Mouse (Mus musculus) lung, embryonic 15.5 days (tissue): Measurements from ENCODE around the gene Prmt1. TPM values are rescaled to one million over a fixed set of nuclear protein-coding genes. Genes with fewer than 3 reads are reported as not detected.

Source experiments
- ATAC-seq: fragments of 200-750 bp; cut with Nextera tagmentation; 2 replicates; pipeline ENCODE4 v1.8.0; 2017; ENCODE audit warnings: moderate number of reproducible peaks, borderline replicate concordance; ENCODE audit not compliant: low FRiP score, low TSS enrichment; ENCODE audit errors: extremely low read depth
- H3K27ac ChIP-seq: fragments of 300-500 bp; sonication (generic); 2 replicates; pipeline ENCODE4 v1.5.1; 2015; ENCODE audit warnings: moderate library complexity, mild to moderate bottlenecking, inconsistent platforms
- H3K27me3 ChIP-seq: fragments of 300-500 bp; sonication (generic); 2 replicates; pipeline ENCODE4 v1.6.1; 2015; ENCODE audit warnings: inconsistent platforms
- H3K36me3 ChIP-seq: fragments of 300-500 bp; sonication (generic); 2 replicates; pipeline ENCODE4 v1.6.1; 2015; ENCODE audit warnings: inconsistent platforms
- H3K4me1 ChIP-seq: fragments of 300-500 bp; sonication (generic); 2 replicates; pipeline ENCODE4 v1.6.1; 2015; ENCODE audit warnings: inconsistent platforms
- H3K4me2 ChIP-seq: fragments of 300-500 bp; sonication (generic); 2 replicates; pipeline ENCODE4 v1.6.1; 2015; ENCODE audit warnings: inconsistent platforms, mild to moderate bottlenecking, moderate library complexity
- H3K4me3 ChIP-seq: fragments of 300-500 bp; sonication (generic); 2 replicates; pipeline ENCODE4 v1.5.1; 2015; ENCODE audit warnings: mild to moderate bottlenecking, inconsistent platforms
- H3K9ac ChIP-seq: fragments of 300-500 bp; sonication (generic); 2 replicates; pipeline ENCODE4 v1.6.1; 2015; ENCODE audit warnings: inconsistent platforms
- H3K9me3 ChIP-seq: fragments of 300-500 bp; sonication (generic); 2 replicates; pipeline ENCODE4 v1.6.1; 2016; ENCODE audit warnings: inconsistent platforms
- WGBS: fragments of 180-500 bp; shearing (Covaris S2); methylation state at CpG from one replicate; pipeline ENCODE4 v1.1.7; 2015; 5-methylcytosine and 5-hydroxymethylcytosine counted together
- polyA plus RNA-seq: library from polyadenylated mRNA; unstranded; fragments of >200 nt; fragmentation: Nextera tagmentation; extraction: Ambion mirVana; gene quantifications from 2 replicates; pipeline ENCODE4 v1.2.1, GENCODE M21; 2015

Prmt1 gene
- polyA plus RNA-seq, 1 experiment from 2014 or later = 545 TPM

DNA sequence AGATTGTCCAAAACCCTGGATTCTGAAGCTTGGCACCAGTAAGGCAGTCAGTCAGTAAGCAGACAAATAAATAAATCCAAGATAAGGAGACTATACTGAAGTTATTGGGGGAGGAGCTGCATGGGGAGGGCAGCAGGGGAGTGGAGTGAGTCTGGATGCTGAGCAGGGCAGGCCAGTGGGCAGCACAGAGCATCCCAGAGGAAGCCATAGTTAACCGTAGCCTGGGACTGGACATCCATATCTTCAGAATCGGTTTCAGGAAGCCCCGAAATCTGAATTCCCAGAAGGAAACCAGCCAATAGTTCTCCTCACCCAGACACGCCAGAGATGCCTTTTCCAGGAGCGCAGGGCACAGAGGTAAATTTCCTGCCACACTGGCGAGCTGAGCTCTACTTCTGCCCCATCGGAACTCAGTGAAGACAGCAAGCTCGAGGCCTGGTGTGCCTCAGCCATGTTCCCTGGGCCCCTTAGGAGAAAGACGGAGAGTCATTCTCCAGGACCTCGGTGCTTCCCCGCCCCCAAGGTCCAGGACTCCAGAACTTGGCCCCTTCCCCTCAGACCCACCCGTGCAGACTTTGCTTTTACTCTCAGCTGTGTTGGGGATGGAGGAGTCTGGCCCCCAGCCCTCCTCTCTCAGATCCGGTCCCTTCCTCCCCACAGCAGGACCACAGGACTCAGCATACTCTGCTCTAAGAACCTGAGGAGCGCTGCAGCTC lies 12.8 kb downstream of the Prmt1 start:
- Histone ChIP-seq H3K4me3 (peak overlapping the region; percentile 46), H3K27me3 (no peaks in the 10 kb centered on the region), H3K27ac (peak overlapping the region; percentile 12; the same call in 1 of the 2 replicates), H3K9me3 (no peaks in the 10 kb centered on the region), H3K4me1 (peaks cover 15% of the 10 kb centered on the region), H3K36me3 (peaks cover 27% of the 10 kb centered on the region), H3K9ac (peak overlapping the region; percentile 7; the same call in 1 of the 2 replicates), H3K4me2 (peak overlapping the region; percentile 78)
- ATAC-seq = no peak
- WGBS = 35% methylated on average over 14 of the region's 14 CpGs

DNA sequence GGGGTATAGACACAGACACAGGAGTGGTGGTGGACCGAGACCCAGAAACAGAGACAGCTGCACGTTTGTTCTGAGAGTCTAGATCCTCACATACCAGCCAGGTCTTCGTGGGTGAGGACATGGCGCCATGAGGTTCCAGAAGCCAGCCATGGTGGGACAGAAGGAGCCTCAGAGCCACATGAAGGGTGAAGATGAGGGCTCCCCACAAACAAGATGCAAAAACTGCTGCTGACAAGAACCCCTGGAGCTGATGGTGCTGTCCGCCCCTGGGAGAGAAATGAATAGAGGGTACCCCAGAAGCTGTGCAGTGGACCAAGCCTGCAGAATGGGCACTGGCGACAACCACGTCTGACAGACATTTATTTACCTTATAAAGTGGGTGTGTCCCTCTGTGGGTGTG lies 15.2 kb downstream of the Prmt1 start:
- Histone ChIP-seq H3K9me3 (no peaks in the 10 kb centered on the region), H3K4me1 (peaks cover 15% of the 10 kb centered on the region), H3K27ac (0 out of 2 replicates have a peak overlapping the region, but pooled peaks have one; percentile 91), H3K9ac (0 out of 2 replicates have a peak overlapping the region, but pooled peaks have one; percentile 44), H3K36me3 (peaks cover 3% of the 10 kb centered on the region; the same call in 1 of the 2 replicates), H3K27me3 (no peaks in the 10 kb centered on the region), H3K4me3 (peak overlapping the region; percentile 59), H3K4me2 (peak overlapping the region; percentile 76)
- 53% methylated on average over 7 of the region's 7 CpGs for WGBS
- ATAC-seq = no peak

DNA sequence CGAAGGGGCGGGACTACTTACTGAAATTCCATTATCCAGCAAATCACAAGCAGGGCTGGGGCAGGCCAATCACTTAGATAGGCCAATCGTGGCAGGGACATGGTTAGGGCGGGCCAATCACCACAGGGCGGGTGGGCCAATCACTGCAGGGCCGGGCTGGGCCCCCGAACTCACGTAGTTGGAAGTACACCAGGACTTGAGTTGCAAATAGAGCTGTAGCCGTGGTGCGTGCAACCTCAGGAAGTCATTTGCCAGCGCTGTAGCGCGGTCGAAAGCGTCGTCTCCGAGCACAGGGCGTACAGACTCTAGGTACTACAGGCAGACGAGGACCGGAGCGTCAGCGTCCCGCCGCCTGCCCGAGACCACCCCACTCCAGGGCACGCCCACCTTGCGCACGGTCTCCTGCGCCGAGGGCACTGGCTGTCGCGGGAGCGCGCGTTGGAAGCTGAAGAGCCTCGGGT lies 16.1 kb downstream of the Prmt1 start:
- ATAC-seq = peak; percentile 96
- peak overlapping the region; percentile 59 for H3K4me3 ChIP-seq
- peak overlapping the region; percentile 76 for H3K4me2 ChIP-seq
- H3K27ac ChIP-seq = peak overlapping the region; percentile 91
- WGBS = under 1% methylated on average over 36 of the region's 36 CpGs
- H3K9me3 ChIP-seq = no peaks in the 10 kb centered on the region
- 0 out of 2 replicates have a peak, but pooled peaks cover 7% of the 10 kb centered on the region for H3K36me3 ChIP-seq
- H3K4me1 ChIP-seq = peaks cover 15% of the 10 kb centered on the region
- H3K27me3 ChIP-seq = no peaks in the 10 kb centered on the region
- peak overlapping the region; percentile 44 for H3K9ac ChIP-seq

DNA sequence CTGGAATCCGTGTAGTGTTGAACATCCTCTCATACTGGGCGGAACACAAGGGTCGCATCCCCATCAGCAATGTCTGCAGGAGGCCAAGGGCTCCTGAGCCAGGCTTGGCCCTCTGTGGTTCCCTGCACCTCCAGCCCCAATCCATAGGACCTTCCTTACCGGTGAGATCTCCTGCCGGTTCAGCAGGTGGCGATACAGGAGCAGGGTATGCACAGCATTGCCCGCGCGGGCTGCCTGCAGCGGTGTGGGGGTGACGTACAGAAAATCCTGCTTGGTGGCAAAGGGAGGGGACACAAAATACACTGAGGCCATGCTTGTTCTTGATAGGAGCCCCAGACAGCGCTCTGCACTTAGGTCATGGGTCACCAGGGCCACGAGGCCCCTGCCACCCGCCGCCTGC lies 19.7 kb downstream of the Prmt1 start:
- no peak overlapping the region for H3K4me3 ChIP-seq
- H3K9ac ChIP-seq = no peak overlapping the region
- H3K4me1 ChIP-seq = peaks cover 10% of the 10 kb centered on the region
- H3K27me3 ChIP-seq = no peaks in the 10 kb centered on the region
- H3K36me3 ChIP-seq = peaks cover 13% of the 10 kb centered on the region; the same call in 1 of the 2 replicates
- no peak overlapping the region for H3K4me2 ChIP-seq
- no peaks in the 10 kb centered on the region for H3K9me3 ChIP-seq
- WGBS = 53% methylated on average over 15 of the region's 15 CpGs
- no peak for ATAC-seq
- H3K27ac ChIP-seq = no peak overlapping the region

DNA sequence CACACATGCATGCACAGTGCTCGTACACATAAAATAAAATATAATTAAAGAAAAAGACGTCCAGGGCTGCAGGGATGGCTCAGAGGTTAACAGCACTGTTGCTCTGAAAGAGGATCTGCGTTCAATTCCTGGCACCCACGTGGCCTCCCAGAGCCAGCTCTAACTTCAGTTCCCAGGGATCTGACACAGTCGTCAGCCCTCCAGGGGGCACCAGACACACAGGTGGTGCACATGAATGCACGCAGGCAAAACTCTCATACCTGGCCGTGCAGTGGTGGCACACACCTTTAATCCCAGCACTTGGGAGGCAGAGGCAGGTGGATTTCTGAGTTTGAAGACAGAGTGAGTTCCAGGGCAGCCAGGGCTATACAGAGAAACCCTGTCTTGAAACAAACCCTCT lies 20.4 kb downstream of the Prmt1 start:
- H3K27ac ChIP-seq = no peak overlapping the region
- peaks cover 13% of the 10 kb centered on the region; the same call in 1 of the 2 replicates for H3K36me3 ChIP-seq
- peaks cover 4% of the 10 kb centered on the region for H3K4me1 ChIP-seq
- no peak overlapping the region for H3K4me2 ChIP-seq
- H3K9me3 ChIP-seq = no peaks in the 10 kb centered on the region
- H3K9ac ChIP-seq = no peak overlapping the region
- no peak overlapping the region for H3K4me3 ChIP-seq
- H3K27me3 ChIP-seq = no peaks in the 10 kb centered on the region
- ATAC-seq = no peak
- 75% methylated on average over 7 of the region's 7 CpGs for WGBS

DNA sequence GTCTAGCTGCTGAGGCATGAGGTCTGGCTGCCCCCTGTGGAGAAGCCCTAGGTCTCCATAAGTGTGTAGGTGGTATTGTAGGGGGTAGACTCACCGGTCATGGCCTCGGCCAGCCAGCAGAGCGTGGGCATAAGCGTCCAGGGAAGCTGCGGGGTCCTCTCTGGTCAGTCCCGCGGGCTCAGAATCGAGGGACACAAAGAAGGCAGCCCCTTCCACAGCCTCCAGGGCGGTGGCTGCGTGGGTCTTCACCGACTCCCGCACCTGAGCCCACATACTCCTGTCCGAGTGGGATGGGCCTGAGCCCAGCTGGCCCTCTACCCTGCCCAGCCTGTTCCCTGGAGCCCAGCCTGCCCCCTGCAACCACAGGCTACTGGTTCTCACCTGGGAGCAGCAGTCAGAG lies 21.4 kb downstream of the Prmt1 start:
- Histone ChIP-seq H3K4me3 (no peak overlapping the region), H3K9ac (no peak overlapping the region), H3K27ac (no peak overlapping the region), H3K9me3 (no peaks in the 10 kb centered on the region), H3K36me3 (peaks cover 13% of the 10 kb centered on the region; the same call in 1 of the 2 replicates), H3K27me3 (no peaks in the 10 kb centered on the region), H3K4me1 (no peaks in the 10 kb centered on the region), H3K4me2 (no peak overlapping the region)
- no peak for ATAC-seq
- WGBS = 90% methylated on average over 13 of the region's 13 CpGs

DNA sequence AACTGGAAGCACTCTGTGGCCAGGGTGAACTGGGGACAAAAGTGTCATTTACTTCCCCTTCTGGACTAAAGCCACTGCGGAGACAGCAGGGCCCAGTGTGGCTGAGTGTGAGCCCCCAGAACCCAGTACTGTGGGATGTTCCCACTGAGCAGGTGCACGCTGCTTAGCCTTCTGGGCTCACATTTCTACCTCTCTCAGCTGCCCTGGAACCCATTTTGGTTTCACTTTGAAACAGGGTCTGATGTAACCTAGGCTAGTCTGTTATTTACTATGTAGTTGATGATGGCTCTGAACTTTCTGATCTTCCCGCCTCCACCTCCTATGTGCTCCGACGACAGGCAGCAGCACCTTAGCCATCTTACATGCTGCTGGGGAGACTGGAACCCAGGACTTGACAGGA lies 23.5 kb downstream of the Prmt1 start:
- Histone ChIP-seq H3K4me2 (no peak overlapping the region), H3K4me3 (no peak overlapping the region), H3K27me3 (no peaks in the 10 kb centered on the region), H3K4me1 (no peaks in the 10 kb centered on the region), H3K9ac (no peak overlapping the region), H3K27ac (no peak overlapping the region), H3K9me3 (no peaks in the 10 kb centered on the region), H3K36me3 (peaks cover 13% of the 10 kb centered on the region; the same call in 1 of the 2 replicates)
- no peak for ATAC-seq
- 86% methylated on average over 5 of the region's 5 CpGs for WGBS

DNA sequence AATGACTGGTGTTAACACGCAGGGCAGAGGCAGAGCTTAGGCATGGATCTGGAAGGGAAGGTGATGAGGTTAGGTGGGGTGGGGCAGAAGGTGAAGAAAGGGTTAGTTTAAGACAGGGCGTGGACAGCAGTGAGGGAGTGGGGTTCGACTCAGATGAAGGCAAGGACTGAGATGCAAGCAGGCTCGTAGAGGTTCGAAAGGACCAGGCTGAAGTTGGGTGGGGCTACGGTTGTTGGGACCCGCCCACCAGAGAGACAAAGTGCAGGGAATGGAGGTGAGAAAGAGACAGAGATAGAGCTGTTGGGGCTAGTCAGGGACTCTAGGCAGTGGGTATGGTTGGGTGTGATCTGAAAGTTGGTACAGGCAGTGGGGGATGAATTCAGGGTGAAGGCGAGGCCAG lies 24.0 kb downstream of the Prmt1 start:
- no peaks in the 10 kb centered on the region for H3K27me3 ChIP-seq
- ATAC-seq = no peak
- H3K9me3 ChIP-seq = no peaks in the 10 kb centered on the region
- no peak overlapping the region for H3K4me3 ChIP-seq
- H3K36me3 ChIP-seq = peaks cover 13% of the 10 kb centered on the region; the same call in 1 of the 2 replicates
- no peak overlapping the region for H3K27ac ChIP-seq
- no peak overlapping the region for H3K4me2 ChIP-seq
- H3K4me1 ChIP-seq = no peaks in the 10 kb centered on the region; the same call in 1 of the 2 replicates
- no peak overlapping the region for H3K9ac ChIP-seq
- WGBS = 57% methylated on average over 8 of the region's 8 CpGs

DNA sequence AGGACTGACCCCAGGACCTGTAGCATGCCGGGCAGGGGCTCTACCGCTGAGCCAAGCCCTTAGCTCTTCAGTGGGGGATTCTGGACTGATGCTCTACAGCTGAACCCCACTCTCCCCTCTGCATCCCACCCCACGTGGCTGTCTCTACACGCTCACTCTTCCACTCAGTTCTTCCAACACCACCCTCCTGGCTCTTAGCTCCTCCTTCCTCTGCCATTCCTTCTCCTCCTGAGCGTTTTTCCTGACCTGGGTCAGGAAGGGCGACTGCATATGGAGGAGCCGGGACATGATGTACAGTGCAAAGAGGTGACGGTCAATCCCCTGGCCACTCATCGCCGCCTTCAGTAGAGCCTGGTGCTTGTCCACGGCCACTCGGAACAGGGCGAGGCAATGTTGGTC lies 25.9 kb downstream of the Prmt1 start:
- Histone ChIP-seq H3K36me3 (peaks cover 7% of the 10 kb centered on the region; the same call in 1 of the 2 replicates), H3K9ac (no peak overlapping the region), H3K4me1 (no peaks in the 10 kb centered on the region; the same call in 1 of the 2 replicates), H3K27ac (no peak overlapping the region), H3K4me3 (no peak overlapping the region), H3K27me3 (no peaks in the 10 kb centered on the region), H3K4me2 (no peak overlapping the region), H3K9me3 (no peaks in the 10 kb centered on the region)
- 85% methylated on average over 13 of the region's 13 CpGs for WGBS
- ATAC-seq = no peak

DNA sequence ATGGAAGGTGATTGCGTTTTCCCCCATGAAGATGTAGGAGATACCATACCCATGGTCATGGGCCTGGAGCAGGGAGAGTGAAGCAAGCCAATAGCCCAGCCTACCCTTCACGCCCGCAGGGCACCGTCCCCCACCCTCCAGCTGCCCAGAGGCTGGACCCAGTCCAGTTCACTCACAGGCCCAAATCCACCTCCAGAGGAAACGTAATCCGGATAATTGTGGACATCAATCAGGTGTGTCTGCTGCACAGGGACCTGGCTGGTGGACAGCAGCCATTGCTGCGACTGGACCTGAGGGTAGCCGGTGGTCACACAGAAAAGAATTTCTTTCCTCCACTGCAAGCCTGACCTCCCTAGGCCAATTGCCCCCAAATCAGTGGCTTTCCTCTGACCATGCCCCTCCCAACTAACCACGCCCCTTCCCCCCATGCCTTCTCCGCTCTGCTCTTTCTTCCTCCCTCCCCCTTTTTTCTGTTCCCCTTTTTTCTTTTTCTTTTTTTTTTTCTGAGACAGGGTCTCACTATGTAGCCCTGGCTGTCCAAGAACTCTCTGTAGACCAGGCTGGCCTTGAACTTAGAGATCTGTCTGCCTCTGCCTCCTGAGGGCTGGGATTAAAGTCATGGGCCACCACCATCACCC lies 26.4 kb downstream of the Prmt1 start:
- H3K27ac ChIP-seq = no peak overlapping the region
- no peaks in the 10 kb centered on the region; the same call in 1 of the 2 replicates for H3K4me1 ChIP-seq
- no peak overlapping the region for H3K4me3 ChIP-seq
- no peak overlapping the region for H3K4me2 ChIP-seq
- no peak for ATAC-seq
- WGBS = 84% methylated on average over 10 of the region's 10 CpGs
- H3K9ac ChIP-seq = no peak overlapping the region
- H3K9me3 ChIP-seq = no peaks in the 10 kb centered on the region
- no peaks in the 10 kb centered on the region for H3K27me3 ChIP-seq
- peaks cover 6% of the 10 kb centered on the region; the same call in 1 of the 2 replicates for H3K36me3 ChIP-seq

DNA sequence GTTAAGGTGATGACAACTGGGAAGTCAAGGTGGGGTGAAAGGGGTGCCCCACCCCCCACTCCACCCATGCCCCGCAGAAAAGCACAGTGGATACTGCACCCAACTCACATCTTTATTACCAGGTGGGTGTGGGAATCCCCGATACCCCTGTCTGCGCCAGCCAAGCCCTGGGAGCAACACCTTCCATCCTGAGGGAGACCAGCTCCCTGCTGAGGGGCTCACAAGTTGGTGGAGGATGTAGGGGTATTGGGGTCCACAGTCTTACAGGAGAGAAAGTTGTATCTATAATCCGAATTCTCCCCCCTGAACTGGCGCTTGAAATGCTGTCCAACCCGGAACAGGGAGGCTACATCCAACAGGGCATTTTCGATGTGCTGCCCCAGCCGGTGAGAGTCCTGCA lies 27.1 kb downstream of the Prmt1 start:
- Histone ChIP-seq H3K27ac (no peak overlapping the region), H3K4me1 (no peaks in the 10 kb centered on the region; the same call in 1 of the 2 replicates), H3K4me3 (no peak overlapping the region), H3K27me3 (no peaks in the 10 kb centered on the region), H3K36me3 (peaks cover 6% of the 10 kb centered on the region; the same call in 1 of the 2 replicates), H3K9ac (no peak overlapping the region), H3K9me3 (no peaks in the 10 kb centered on the region), H3K4me2 (no peak overlapping the region)
- 76% methylated on average over 8 of the region's 8 CpGs for WGBS
- ATAC-seq = no peak

DNA sequence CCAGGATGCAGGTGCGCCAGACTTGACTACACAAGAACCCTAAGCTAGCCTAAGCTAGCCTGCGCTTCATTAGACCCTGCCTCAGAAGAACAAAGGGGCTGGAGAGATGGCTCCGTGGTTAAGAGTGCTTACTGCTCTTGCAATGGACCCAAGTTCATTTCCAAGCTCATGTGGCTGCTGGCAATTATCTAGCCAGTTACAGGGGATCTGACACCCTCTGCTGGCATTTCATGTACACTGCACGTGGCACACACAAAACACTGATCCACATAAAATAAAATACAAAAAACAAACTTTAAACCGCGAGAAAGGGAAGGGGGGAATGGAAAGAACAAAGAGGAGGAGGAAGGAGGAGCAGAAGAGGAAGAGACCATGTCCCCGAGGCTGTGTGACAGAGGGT lies 28.2 kb downstream of the Prmt1 start:
- WGBS = 46% methylated on average over 7 of the region's 7 CpGs
- Histone ChIP-seq H3K36me3 (0 out of 2 replicates have a peak, but pooled peaks cover 3% of the 10 kb centered on the region), H3K9ac (no peak overlapping the region), H3K4me1 (peaks cover under 1% of the 10 kb centered on the region), H3K4me2 (no peak overlapping the region), H3K4me3 (no peak overlapping the region), H3K27ac (no peak overlapping the region), H3K27me3 (no peaks in the 10 kb centered on the region), H3K9me3 (no peaks in the 10 kb centered on the region)
- no peak for ATAC-seq
